Mouse (Mus musculus): ENCODE results near the gene Ccdc60. TPM values are rescaled to one million over a fixed set of nuclear protein-coding genes. Genes with fewer than 3 reads are reported as not detected.
A peak's percentile ranks its signal among the peaks of the same experiment; 100 is the strongest.

Gene Ccdc60
- polyA plus RNA-seq, 1 experiment = 0.50 TPM

DNA sequence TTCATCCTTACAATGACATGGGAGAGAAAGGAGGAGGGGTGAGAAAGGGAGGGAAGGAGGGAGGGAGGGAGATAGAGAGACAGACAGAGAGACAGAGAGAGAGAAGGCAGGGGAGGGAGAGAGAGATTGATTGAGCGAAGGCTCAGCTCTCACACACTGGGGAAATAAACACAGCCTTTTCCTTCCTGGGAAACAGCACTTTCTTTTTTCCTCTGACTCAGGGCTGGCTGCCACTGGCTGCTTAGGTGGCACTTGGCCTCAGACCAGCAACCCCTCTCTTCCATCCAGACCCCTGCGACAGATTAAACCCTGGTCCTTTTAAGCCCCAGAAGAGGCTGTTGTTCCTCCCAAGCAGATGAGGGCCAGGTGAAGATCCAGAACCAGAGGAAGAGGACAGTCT lies 14.0 kb downstream of the Ccdc60 start:
- no peak for DNase-seq (ENCODE audit: low read depth, low spot score)
- WGBS = 70% methylated on average over 2 of the region's 2 CpGs

DNA sequence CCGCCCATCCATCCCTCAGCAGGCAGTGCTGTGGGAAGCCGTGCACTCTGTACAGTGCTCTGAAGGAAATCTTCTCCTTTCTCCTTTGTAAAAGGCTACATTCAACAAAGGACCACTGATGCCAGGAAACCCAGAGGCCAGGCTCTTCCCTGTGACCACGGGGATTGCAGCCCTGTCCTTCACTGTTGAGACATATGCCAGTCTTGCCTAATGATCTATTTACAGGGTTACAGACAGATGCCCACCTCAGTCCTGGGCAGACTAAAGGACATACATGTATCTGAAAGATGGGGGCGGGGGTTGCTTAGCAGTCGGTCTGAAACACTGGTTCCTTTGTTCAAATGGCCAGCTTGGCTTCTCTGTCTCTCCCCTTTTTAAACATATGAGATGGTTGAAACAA lies 14.4 kb downstream of the Ccdc60 start:
- WGBS = 51% methylated on average over 5 of the region's 5 CpGs
- DNase-seq (ENCODE audit: low read depth, low spot score) = no peak

DNA sequence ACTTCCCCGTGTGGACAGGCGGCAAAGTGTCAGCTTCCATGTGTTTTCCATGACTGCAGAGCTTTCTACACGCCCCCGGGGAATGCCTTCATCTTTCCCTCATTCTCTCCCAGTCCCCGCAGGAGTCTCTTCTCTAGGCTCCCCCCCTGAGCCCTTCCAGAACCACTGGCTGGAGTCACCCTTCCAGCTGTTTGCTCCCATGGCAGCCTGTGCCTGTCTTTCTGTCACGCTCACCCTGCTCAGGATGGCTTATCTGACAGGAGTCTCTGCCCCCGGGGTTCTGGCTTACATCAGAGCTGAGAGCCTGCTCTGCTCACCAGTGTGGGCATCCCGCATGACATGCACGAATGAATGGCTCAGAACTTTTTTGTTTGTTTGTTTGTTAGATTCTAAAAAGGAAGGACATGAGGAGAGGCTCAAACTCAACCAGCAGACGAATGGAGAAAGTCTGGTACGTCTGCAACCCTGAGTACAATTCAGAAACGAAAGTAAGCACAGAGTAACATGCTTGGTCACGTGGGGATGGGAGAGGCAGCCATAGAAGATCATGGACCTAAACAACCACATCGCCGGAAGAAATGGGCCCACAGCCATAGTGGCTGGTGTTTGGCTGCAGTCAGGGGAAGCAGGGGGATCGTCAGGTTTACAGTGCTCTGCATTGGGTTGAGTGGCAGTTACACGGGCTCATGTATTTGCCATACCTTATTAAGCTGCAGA lies 17.1 kb downstream of the Ccdc60 start:
- 55% methylated on average over 17 of the region's 17 CpGs for WGBS
- no peak for DNase-seq (ENCODE audit: low read depth, low spot score)

DNA sequence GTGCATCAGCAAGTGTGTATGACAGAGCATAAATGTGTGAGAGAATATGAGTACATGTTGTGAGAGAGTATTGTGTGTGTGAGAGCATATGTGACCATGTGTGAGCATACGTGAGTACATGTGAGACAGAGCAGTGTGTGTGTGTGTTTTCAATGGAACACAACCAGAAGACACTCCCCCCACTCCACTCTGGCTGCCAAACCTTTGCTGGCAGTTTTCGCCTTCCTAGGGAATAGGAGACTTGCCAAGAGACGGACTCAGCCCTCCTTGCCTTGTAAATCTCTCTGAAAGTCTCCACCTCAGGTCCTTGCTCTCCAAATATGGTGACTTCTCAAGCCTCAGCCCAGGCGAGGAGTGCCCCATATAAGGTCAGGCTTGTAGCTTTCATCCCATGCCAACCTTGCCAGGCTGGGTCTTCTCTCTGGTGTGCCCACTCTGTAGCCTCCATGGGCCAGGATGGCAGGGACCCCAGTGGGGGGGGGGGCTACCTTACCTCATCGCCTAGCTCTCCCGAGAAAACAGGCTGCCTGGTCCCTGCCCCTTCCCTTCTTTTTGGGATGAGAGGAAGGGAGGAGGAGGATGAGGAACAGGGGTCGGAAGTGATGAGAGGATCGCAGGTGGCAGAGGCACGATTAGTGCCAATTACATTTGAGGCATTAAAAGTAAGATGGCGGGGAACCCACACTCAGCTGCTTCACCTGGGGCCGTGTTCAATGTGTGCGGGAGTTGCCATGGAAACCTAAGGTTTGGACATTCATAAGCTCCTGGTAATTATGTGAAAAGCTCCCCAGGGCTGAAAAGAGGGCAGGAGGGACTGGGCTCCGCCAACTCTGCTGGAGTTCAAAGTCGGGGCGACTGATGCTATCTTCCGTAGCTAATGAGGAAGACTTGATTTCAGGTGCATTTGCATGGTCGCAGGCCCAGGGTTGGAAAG lies 19.3 kb downstream of the Ccdc60 start:
- 76% methylated on average over 17 of the region's 17 CpGs for WGBS
- DNase-seq (ENCODE audit: low read depth, low spot score) = no peak

DNA sequence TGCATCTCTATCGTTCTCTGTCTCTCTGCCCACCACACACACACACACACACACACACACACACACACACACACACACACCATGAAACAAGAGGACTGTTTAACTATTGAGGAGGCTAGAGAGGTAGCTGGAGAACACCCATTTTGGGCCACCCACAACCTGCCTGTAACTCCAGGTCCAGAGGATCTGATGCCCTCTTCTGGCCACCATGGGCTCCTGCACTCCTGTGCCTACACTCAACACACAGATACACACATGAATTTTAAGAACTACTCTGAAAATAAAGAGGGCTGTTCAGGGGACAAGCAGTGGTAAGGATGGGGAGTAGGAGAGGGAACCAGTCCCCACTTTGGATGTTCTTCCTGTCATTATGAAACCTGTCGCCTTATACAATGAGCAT lies 26.1 kb downstream of the Ccdc60 start:
- 92% methylated on average over 2 of the region's 2 CpGs for WGBS

DNA sequence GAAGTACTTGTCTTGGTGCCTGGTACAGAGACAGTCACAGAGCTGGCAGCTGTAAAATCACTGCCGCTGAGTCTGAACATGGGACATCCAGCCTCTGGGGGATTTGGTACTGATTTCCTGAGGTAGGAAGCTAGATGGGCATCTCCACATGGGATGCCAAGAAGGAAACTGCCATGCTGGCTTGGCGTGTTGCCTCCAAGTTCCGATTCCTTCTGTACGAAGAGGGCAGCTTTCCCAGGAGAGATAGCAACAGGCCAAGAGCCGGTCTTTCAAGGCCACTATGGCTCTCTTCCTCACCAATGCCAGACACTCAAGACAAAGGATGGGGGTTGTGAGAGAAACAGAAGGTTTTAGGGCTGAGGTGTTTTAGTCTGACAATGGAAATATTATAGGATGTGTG lies 26.8 kb downstream of the Ccdc60 start:
- DNase-seq (ENCODE audit: low read depth, low spot score) = no peak
- 95% methylated on average over 5 of the region's 5 CpGs for WGBS

More for the DNA sequence above, 26.1 kb downstream of the Ccdc60 start:
- no peak for DNase-seq (ENCODE audit: low read depth, low spot score)

DNA sequence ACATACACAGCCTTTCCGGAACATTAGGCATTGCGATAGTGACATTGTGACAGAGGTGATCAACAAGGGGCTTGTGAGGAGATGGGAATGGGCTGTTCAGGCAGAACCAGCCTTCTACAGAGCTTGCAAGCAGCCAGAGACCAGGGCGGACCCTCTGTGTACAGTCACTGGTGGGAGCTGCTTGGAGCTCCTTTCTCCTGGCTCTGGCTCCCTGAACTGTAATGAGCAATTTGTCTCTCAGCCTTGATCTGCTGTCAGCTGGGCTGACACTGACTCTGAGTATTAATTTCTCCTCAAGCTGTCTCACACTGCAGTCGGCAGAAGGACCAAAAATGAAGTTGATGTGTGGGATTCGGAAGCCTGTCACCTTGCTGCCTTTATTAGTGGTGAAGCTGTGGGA lies 28.4 kb downstream of the Ccdc60 start:
- DNase-seq (ENCODE audit: low read depth, low spot score) = no peak
- 87% methylated on average over 5 of the region's 5 CpGs for WGBS

DNA sequence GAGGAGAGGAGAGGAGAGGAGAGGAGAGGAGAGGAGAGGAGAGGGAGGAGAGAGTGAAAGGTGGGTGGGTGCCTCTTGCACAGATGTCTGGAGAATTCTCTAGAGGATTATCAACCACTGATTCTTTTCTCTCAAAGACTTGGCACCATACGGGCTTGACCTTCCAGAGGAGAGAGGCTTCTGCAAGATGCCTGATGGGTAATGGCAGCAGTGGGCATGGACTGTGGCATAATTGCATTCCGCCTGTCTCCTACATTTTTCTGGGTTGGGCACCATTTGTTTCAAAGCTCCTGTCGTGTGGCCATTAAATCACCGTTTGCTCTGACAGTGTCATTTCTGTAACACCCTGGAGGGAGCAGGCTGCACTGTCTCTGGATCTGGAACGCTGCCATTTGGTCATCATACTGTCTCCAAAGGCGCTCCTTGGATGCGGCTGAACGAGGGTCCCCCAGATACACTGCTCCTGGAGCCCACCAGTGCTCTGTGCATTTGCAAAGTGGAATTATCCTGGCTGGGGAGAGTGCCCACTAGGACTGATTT lies 30.4 kb downstream of the Ccdc60 start:
- no peak for DNase-seq (ENCODE audit: low read depth, low spot score)
- WGBS = 55% methylated on average over 8 of the region's 8 CpGs

DNA sequence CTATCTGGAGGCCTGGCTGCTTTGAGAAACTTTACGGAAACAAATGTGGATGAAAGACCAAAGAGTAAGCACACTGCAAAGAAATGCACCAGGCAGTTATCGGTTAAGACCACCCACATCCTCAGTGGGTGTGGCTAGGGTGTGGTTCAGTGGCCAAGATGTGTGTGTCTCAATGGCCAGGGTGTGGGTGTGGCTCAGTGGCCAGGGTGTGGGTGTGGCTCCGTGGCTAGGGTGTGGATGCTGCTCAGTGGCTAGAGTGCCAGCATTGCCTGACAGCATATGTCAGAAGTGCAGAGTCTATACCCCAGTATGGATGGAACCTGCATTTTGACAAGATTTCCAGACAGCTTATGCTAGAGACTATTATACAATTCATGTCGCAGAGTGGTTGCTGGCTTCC lies 34.9 kb downstream of the Ccdc60 start:
- DNase-seq (ENCODE audit: low read depth, low spot score) = no peak
- 77% methylated on average over 4 of the region's 4 CpGs for WGBS

DNA sequence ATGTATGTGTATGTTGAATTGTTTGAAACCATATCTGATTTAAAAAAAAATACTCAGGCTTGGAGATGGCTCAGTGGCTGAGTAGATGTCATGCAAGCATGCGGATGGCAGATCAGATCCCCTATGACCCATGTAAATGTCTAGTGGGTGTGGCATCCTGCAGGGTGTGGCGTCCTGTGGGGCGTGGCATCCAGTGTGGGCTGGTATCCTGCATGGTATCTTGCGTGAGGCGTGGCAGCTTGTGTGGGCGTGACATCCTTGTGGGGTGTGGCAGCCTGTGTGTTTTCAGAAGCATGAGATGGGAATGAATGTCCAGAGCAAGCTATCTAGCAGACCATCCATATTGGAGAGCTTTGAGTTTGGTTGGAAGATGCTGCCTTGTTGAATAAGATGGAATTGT lies 36.6 kb downstream of the Ccdc60 start:
- DNase-seq (ENCODE audit: low read depth, low spot score) = no peak
- 60% methylated on average over 6 of the region's 6 CpGs for WGBS

DNA sequence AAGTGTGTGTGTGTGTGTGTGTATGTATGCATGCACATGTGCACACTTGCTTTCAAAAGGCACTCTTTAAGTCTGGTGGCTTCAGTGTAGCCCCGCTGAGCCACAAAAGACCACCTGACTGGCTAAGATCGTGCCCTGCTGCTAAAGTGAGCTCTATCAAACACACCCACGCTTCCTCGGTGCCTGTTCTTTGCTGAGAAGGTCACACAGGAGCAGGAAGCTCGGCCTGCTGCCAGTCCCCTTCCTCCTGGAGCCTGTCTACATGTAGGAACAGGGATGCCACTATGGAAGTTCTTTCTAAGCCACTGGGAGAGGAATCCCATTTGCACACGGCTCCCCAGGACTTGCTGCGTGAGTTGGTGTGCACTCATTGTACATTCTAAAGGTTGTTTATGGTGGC lies 42.1 kb downstream of the Ccdc60 start:
- no peak for DNase-seq (ENCODE audit: low read depth, low spot score)
- WGBS = 74% methylated on average over 7 of the region's 7 CpGs

DNA sequence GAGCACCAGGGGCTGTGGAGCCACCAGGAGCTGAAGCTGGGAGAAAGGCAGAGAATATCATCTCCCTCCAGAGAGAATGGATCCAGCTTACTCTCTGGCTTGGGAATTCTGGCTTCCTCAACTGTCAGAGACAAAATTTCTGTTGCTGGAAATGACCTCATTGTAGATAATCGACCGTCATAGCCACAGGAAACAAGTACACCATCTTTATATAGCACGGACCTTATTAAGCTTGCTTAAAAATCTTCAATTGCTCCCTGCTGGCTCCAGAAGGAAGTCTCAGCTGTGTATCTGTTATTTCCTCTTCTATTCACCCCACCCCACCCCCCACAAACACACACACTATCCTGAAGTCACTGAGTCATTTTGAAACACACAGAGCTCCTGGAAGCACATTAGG lies 44.3 kb downstream of the Ccdc60 start:
- DNase-seq (ENCODE audit: low read depth, low spot score) = no peak
- WGBS = 71% methylated on average over 3 of the region's 3 CpGs

DNA sequence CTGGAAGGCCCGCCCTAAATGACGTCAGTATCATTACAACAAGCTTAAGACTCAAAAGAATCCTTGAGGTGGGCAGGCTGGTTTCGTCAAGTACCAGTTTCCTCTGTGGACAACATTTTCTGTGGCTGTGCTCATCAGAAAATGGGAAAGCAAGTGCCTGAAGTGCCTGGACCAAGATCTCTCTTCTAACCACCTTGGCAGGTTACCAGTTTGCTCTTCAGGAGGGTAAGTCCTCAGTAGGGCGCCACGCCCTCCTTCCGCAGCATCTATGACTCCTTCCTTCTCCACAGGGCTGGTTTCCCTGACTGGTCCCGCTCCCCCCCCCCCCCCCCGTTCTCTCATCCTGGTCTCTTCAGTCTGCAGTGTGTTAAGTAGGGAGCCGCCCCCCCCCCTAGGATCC lies 45.2 kb downstream of the Ccdc60 start:
- WGBS = 77% methylated on average over 9 of the region's 9 CpGs
- no peak for DNase-seq (ENCODE audit: low read depth, low spot score)

DNA sequence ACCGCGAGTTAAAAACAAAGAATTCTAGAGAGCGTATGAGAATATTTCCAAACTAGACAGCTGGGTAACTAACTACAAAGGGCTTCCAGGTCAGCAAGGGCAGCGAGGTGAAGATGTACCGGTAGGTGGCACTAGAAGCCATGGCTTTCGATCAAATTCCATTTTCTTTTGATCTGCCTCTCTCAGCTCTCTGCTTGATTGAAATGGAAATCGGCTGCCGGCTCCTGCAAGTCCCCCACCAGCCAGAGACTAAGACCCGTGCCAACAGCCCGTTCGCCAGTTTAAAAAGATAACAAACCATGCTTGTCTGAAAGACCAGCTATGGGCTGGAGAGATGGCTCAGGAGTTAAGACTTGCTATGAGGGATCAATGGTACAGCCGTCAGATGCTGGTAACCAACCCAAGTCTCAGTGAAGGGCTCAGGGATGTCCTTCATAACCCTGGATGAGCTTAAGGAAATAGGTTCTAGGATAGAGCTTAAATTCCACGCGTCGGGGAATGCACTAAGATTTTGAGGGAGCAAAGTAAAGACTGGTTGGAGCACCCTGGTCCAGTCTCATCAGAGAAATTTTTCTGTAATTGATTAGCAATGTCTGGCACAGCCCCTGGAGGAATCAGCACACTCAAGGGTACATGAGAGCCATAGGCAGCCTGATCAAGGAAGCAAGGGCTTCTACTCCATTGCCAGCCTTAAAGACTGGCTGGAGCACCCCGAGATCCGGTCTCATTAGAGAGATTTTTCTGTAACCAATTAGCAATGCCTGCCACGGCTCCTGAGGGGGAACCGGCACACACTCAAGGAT lies 56.7 kb downstream of the Ccdc60 start:
- peak; percentile 4 for DNase-seq (ENCODE audit: low read depth, low spot score)
- 29% methylated on average over 19 of the region's 19 CpGs for WGBS

DNA sequence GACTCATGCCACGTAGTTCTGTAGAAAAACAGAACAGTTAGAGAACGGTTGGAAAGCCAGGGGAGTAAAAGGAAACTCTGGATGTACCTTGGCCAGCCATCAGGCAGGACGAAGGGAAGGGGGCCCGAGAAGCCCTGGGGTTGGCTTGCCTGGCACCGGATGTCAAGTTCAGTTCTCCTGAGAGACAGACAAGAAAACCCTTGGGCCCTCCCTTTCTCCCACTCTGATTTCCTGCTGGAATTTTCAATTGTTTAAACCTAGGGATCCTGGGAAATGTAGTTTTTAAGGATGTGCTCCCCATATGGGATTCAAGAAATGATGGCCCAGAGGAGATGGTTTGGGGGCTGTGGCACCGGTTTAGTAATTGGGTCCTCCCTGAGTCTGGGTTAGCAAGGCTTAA lies 60.4 kb downstream of the Ccdc60 start:
- 77% methylated on average over 6 of the region's 6 CpGs for WGBS
- DNase-seq (ENCODE audit: low read depth, low spot score) = no peak

DNA sequence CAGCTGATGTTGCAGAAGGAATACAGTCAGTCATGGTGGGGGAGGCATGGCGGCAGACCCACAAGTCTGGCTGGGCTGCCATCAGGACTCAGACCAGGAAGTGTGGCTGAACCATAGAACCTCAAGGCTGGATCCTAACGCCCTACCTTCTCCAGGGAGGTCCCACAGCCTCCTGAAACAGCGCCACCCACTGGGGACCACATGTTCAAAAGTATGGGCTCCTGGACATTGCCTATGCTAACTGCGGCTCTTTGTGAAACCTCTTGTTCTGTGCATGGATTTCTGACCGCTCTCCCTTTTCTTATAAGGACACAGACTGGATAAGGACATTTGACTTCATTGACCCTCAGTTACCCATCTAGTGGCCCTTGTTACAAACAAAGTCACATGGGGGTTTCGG lies 64.8 kb downstream of the Ccdc60 start:
- no peak for DNase-seq (ENCODE audit: low read depth, low spot score)
- WGBS = 75% methylated on average over 6 of the region's 6 CpGs

DNA sequence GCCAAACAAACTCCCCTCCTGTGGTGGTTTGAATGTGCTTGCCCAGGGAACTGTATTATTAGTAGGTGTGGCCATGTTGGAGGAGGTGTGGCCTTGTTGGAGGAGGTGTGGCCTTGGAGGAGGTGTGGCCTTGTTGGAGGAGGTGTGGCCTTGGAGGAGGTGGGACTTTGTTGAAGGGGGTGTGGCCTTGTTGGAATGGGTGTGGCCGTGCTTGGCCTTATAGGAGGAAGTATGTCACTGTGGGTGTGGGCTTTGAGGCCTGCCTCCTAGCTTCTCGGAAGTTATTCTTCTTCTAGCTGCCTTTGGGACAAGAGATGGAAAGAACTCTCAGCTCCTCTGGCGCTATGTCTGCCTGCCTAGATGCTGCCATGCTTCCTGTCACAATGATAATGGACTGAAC lies 66.9 kb downstream of the Ccdc60 start:
- 83% methylated on average over 3 of the region's 3 CpGs for WGBS
- no peak for DNase-seq (ENCODE audit: low read depth, low spot score)

DNA sequence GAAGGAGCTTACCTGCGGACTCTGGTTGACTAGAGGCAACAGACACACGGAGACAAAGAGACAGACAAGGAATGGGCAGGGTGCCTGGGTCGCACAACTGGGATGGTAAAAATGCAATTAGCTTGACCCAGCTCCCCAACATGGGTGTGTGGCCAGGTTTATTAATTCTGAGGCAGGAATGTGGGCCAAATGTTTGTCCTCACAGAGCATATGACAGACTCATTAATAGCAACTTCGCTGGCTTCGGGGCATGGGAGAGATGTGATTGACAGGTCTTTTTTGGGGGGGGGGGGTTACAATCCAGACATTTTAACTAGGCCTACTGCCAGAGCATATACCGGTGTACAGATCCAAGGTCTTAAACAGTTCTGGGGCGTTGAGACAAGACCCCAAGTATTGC lies 69.5 kb downstream of the Ccdc60 start:
- 64% methylated on average over 7 of the region's 7 CpGs for WGBS

DNA sequence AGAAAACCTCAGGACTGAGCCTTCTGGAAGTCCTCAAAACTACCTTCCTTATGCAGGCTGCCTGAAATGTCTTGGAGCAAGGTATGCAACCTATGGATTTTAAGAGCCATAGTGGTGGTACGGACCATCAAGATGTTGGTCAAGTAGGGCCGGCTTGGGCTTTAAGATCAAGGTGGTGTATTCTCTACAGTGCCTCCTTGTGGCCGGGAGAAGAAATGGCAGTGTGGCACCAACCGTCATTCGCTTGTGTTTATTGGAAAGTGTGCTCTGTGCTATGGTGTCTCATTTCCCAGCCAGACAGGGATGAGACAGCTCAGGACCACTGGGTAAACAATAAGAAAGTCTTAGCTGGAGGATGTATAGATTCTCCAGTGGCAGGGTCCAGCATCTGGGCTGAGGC lies 76.1 kb downstream of the Ccdc60 start:
- WGBS = 65% methylated on average over 5 of the region's 5 CpGs
- DNase-seq (ENCODE audit: low read depth, low spot score) = no peak

More for the DNA sequence above, 69.5 kb downstream of the Ccdc60 start:
- no peak for DNase-seq (ENCODE audit: low read depth, low spot score)

Measured in large intestine, adult 2 months (tissue).